In genomic region chr16:53156352-53156751, GRCm38 (mm10) we compare ENCODE assay signal across 22 mouse cellular contexts.
DNase-seq lines count a peak whose midpoint lies in the region; ATAC-seq and TF ChIP-seq lines count a peak whose summit lies in the region.
"Had no signal": no experiment of that assay in that cellular context is flagged by ENCODE, and none has a peak within 500 bp of the region (broad histone marks: within the 10 kb centered on the region; RNA-seq: fewer than 3 reads in every experiment).

No protein-coding gene starts in this region.

- H3K36me3 ChIP-seq in forebrain, embryonic 11.5 days (ENCODE audit: control insufficient read depth, insufficient read depth, low read length): no peaks in the 10 kb centered on the region
- H3K36me3 ChIP-seq in forebrain, embryonic 14.5 days (ENCODE audit: control insufficient read depth, insufficient read depth, low read length): no peaks in the 10 kb centered on the region
- no peaks in the 10 kb centered on the region for H3K36me3 ChIP-seq in forebrain, embryonic 13.5 days (ENCODE audit: poor library complexity, severe bottlenecking)
- no peaks in the 10 kb centered on the region for H3K36me3 ChIP-seq in forebrain, postnatal 0 days (ENCODE audit: insufficient read depth)
- H3K36me3 ChIP-seq: G1E had no signal

- H3K4me2 ChIP-seq in forebrain, embryonic 11.5 days (ENCODE audit: low read depth, low read length, severe bottlenecking): no peak overlapping the region
- H3K4me2 ChIP-seq in forebrain, embryonic 14.5 days (ENCODE audit: low read length): no peak overlapping the region
- no peak overlapping the region for H3K4me2 ChIP-seq in forebrain, embryonic 13.5 days
- no peak overlapping the region for H3K4me2 ChIP-seq in forebrain, postnatal 0 days (ENCODE audit: low read depth)

- ATAC-seq in forebrain, embryonic 11.5 days (replicated peaks; ENCODE audit: low FRiP score): peak; percentile 89
- no peak for ATAC-seq in forebrain, embryonic 14.5 days
- peak; percentile 38; the same call in 1 of the 2 replicates for ATAC-seq in forebrain, embryonic 13.5 days
- ATAC-seq in forebrain, postnatal 0 days: no peak
- ATAC-seq: activated CD4-positive, CD25-positive, alpha-beta regulatory T cell, adult 4 months; CD4-positive, CD25-positive, alpha-beta regulatory T cell, adult 4 months; Patski had no signal

- H3K9ac ChIP-seq in forebrain, embryonic 11.5 days (ENCODE audit: low read length): no peak overlapping the region
- H3K9ac ChIP-seq in forebrain, embryonic 14.5 days (ENCODE audit: low read length): no peak overlapping the region
- H3K9ac ChIP-seq in forebrain, embryonic 13.5 days: no peak overlapping the region
- no peak overlapping the region for H3K9ac ChIP-seq in forebrain, postnatal 0 days

- DNase-seq in forebrain, embryonic 11.5 days (ENCODE audit: low spot score): no peak
- no peak for DNase-seq in forebrain, embryonic 14.5 days (ENCODE audit: low spot score)
- DNase-seq in forebrain, postnatal 0 days: no peak
- peak; percentile 51 for DNase-seq in brain, embryonic 14.5 days (ENCODE audit: low read depth)
- DNase-seq in layer of hippocampus, adult 2 months (ENCODE audit: low spot score in 2 of 2): no peak
- DNase-seq: adrenal gland, adult 2 months; adrenal gland, adult 8-10 months; adrenal gland, postnatal 10 days; adrenal gland, postnatal 14 days; adrenal gland, postnatal 25 days; adrenal gland, postnatal 36 days; B cell, adult 2 months; cerebellum, adult 11 months; cerebellum, adult 11-12 months; cerebellum, adult 18-20 months; cerebellum, adult 2 months had no signal

- H3K27ac ChIP-seq in forebrain, embryonic 11.5 days (ENCODE audit: low read depth, low read length): no peak overlapping the region
- no peak overlapping the region for H3K27ac ChIP-seq in forebrain, embryonic 14.5 days (ENCODE audit: low read depth, low read length)
- no peak overlapping the region for H3K27ac ChIP-seq in forebrain, embryonic 13.5 days
- no peak overlapping the region for H3K27ac ChIP-seq in forebrain, postnatal 0 days (ENCODE audit: low read depth, low read length)
- no peak overlapping the region for H3K27ac ChIP-seq in layer of hippocampus, adult 2 months

- H3K4me1 ChIP-seq in forebrain, embryonic 11.5 days (replicated peaks; ENCODE audit: control insufficient read depth, insufficient read depth, low read length): no peaks in the 10 kb centered on the region
- no peaks in the 10 kb centered on the region for H3K4me1 ChIP-seq in forebrain, embryonic 14.5 days (ENCODE audit: control insufficient read depth, insufficient read depth, low read length)
- H3K4me1 ChIP-seq in forebrain, embryonic 13.5 days: no peaks in the 10 kb centered on the region
- H3K4me1 ChIP-seq in forebrain, postnatal 0 days (ENCODE audit: insufficient read depth): no peaks in the 10 kb centered on the region

- no peaks in the 10 kb centered on the region for H3K27me3 ChIP-seq in forebrain, embryonic 11.5 days (ENCODE audit: control insufficient read depth, insufficient read depth, low read length)
- H3K27me3 ChIP-seq in forebrain, embryonic 14.5 days (replicated peaks; ENCODE audit: control insufficient read depth, insufficient read depth, low read length): no peaks in the 10 kb centered on the region
- H3K27me3 ChIP-seq in forebrain, embryonic 13.5 days: no peaks in the 10 kb centered on the region
- no peaks in the 10 kb centered on the region for H3K27me3 ChIP-seq in forebrain, postnatal 0 days (ENCODE audit: insufficient read depth, low read length)
- H3K27me3 ChIP-seq: CH12.LX, Patski had no signal

- TF ChIP-seq POLR2A in brain, embryonic 14.5 days (IDR thresholded peaks at IDR 0.05; ENCODE audit: borderline replicate concordance, extremely low read depth, insufficient read depth, insufficient read length, poor library complexity, severe bottlenecking): no peak

- no peak overlapping the region for H3K4me3 ChIP-seq in forebrain, embryonic 11.5 days (ENCODE audit: low read depth, low read length)
- no peak overlapping the region for H3K4me3 ChIP-seq in forebrain, embryonic 14.5 days (ENCODE audit: low read depth, low read length)
- no peak overlapping the region for H3K4me3 ChIP-seq in forebrain, embryonic 13.5 days
- H3K4me3 ChIP-seq in forebrain, postnatal 0 days (ENCODE audit: low read depth, low read length): no peak overlapping the region
- no peak overlapping the region for H3K4me3 ChIP-seq in layer of hippocampus, adult 2 months

- no peak for TF ChIP-seq CTCF in forebrain, postnatal 0 days (IDR thresholded peaks at IDR 0.05; ENCODE audit: low read depth)
- no peak for TF ChIP-seq CTCF in brain, embryonic 14.5 days (IDR thresholded peaks at IDR 0.05; ENCODE audit: borderline replicate concordance, extremely low read depth, insufficient read depth, insufficient read length)
- no peak for TF ChIP-seq CTCF in layer of hippocampus, adult 2 months (conservative IDR thresholded peaks at IDR 0.05)

- H3K9me3 ChIP-seq in forebrain, embryonic 11.5 days (ENCODE audit: control insufficient read depth, low read length): no peaks in the 10 kb centered on the region
- no peaks in the 10 kb centered on the region for H3K9me3 ChIP-seq in forebrain, embryonic 14.5 days (replicated peaks; ENCODE audit: control insufficient read depth, low read length)
- no peaks in the 10 kb centered on the region for H3K9me3 ChIP-seq in forebrain, embryonic 13.5 days (replicated peaks)
- H3K9me3 ChIP-seq in forebrain, postnatal 0 days (ENCODE audit: low read length): no peaks in the 10 kb centered on the region

Comparison
In these comparisons a context has a peak if more than half of its experiments do, and no peak if none do; other contexts are left out.
1. ATAC-seq: peak in forebrain, embryonic 11.5 days (single experiment) and forebrain, embryonic 13.5 days (single experiment); none in forebrain, embryonic 14.5 days (single experiment) and forebrain, postnatal 0 days (single experiment).